Mouse (Mus musculus) kidney, adult 2 months (tissue): ENCODE results near the gene Rnf43.

Experiments used
- CTCF ChIP-seq: fragments of 200-500 bp; conservative IDR thresholded peaks from 2 replicates; pipeline ENCODE4 v1.5.1; 2011; ENCODE audit warnings: low read depth, mild to moderate bottlenecking, control low read depth, low read length, moderate library complexity, mixed read lengths; ENCODE audit not compliant: insufficient read depth, insufficient read length
- POLR2A ChIP-seq: fragments of 200-500 bp; IDR thresholded peaks from one replicate; pipeline ENCODE4 v1.6.1; 2011; ENCODE audit warnings: low read depth, low read length, control low read depth

GRCm38 (mm10) chr11:87749192-87750042 is 86.9 kb downstream of the Rnf43 start:
- TF ChIP-seq CTCF (no peak), POLR2A (no peak)
